Mouse (Mus musculus): ENCODE data around the gene Rap1a.

DNA sequence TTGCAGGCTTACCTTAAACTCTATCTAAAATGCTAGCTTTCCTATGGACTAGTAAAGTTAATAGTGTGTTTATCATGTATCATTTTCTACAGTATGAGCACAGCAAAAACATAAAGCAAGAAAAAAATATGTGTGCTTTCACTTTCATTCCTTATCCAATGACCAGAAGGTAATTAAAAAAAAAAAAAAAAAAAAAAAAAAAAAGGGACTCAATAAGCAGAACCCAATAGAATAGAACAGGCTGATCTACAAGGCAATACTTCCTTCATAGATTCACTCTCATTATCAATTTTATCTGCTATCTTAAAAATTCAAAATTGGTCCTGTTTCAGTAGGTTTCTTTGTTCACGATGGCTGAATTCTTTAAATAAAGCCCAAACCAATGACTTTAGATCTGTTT is 30.3 kb downstream of the Rap1a start:
- no peak for TF ChIP-seq CTCF (IDR thresholded peaks at IDR 0.05; ENCODE audit: low read depth, low read length)
- no peak for TF ChIP-seq POLR2A (IDR thresholded peaks at IDR 0.05; ENCODE audit: borderline replicate concordance, low read depth, low read length)
